Mouse (Mus musculus): ENCODE results near the gene Pik3cd. TPM values are rescaled to one million over a fixed set of nuclear protein-coding genes. Genes with fewer than 3 reads are reported as not detected.

The Pik3cd gene
- total RNA-seq, 2 experiments from 2014 or later = 20.0 to 25.9 TPM

DNA sequence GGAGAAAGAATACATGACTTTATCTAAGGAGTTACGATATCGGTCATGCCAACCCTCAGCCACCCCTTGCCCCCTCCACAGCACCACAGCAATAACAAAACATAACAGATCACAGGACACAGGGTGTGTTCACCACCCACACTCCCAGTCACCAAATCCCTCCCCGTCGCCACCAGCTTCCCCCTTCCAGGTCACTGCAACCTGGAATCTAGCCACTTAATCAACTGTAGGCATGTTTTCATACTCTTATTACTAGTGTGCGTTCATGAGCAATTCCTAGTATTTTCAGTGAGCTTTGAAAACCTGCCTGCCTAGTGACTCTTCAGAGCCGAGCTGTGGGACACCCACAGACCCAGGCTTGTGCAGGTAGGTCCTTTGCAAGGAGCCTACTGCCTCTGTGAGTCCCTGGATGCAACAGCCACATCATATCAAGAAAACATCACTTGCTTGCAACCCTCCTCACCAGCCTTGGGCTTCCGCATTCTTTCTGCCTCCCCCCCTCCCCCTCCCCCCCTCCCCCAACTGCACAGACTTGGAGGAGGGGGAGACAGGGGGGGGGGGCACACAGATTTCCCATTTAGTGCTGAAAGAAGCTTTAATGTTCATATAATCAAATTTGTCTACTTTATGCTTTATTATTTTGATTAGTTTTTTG lies 38.4 kb downstream of the Pik3cd start:
- intact Hi-C loops (cut with DNase I) = no loop called here
- no peak for DNase-seq (ENCODE audit: low spot score in 2 of 2)

DNA sequence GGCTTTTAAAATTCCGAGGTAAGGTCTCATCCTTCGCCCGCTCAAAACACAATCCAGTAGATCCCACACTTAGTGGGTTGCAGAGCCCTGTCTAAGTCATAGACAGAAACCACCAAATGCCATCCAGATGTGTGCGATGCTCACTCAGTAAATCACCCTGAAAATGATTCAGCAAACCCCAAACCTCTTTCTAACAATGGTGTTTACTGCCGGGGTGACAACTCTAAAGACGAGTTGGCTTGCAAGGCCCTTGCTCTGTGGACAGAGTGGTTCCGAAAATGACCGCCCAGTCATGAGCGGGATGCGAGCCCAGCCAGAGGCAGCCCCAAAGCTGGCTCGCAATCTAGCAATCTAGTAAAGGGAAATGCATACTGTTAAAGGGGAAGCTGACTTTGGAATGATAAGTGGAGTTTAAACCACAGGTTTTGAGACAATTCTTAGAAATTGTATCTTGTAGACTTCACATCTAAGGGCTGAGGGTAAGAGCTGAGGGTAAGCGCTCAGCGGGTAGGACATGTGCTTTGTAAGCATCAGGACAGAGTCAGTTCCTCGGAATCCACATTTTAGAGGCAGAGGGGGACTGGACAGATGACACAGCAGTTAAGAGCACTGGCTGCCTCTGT lies 40.3 kb downstream of the Pik3cd start:
- intact Hi-C loops (cut with DNase I) = no loop called here
- no peak for DNase-seq (ENCODE audit: low spot score in 2 of 2)

DNA sequence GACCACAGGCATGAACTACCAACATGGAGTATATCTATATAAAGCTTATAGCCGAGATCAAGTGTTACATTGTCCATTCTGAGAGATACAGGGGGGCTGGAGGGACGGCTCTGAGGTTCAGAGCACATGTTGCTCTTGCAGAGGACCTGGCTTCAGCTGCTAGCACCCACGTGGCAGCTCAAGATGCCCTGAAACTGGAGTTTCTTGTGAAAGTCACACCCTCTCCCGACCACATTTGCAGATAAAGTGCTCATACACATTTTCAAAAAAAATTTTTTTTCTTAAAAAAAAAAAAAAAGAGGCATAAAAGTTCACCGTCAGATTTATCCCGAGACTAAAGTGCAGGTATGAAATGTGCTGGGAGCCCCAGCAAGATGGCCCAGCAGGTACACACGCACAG lies 41.8 kb downstream of the Pik3cd start:
- intact Hi-C loops (cut with DNase I) = no loop called here
- DNase-seq (ENCODE audit: low spot score in 2 of 2) = no peak

DNA sequence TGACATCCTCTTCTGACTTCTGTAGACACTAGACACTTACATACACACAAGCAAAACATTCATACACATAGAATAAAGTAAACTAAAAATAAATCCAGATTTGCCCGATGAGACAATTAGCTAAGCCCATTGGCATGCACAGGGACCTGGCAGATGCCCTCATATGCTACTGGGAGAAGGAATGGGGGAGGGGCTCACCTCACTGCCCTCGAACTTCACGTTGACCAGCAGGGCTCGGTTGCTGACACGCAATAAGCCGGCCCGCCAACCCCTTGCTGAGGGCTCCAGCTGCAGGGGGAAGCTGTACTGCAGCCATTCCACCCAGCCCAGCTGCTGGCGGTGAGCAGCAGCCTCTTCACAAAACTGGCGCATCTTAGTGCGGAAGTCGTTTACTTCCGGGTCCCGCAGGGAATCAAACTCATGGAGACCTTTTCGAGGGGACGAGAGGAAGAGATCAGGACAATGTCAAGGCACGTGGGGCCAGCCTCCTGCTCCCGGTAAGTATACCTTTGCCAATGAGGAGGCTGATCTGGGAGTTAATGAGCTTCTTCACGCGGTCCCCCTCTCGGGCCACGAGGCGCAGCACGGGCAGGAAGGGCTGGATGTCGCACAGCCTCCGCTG lies 42.8 kb downstream of the Pik3cd start:
- intact Hi-C loops (cut with DNase I) = no loop called here

DNA sequence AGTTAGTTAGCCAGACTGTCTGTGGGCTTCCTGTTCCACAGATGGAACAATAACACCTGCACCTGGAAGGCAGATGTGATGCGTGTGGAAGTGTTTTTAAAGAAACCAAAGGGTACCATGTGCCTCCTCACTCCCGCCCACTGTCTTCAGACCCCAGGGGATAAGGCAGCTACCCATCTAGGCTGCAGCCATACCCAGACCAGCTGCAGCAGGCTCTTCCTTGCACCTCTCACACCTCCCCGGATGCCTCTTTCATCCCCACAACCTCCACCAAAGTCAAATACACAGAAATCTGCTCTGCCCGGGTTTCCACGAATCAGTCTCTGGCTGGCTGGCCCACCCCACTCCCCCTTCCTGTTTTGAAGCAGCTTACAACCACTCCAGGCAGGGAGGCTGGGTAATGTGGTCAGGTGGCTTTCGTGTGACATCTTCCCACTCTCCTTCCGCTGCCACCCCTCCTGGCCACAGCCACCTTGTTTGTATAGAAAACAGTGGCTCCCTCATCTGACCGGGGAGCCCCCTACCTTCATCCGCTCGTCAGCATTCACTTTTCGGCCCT lies 44.4 kb downstream of the Pik3cd start:
- no peak for DNase-seq (ENCODE audit: low spot score in 2 of 2)
- intact Hi-C loops (cut with DNase I) = no loop called here

More for the DNA sequence above, 42.8 kb downstream of the Pik3cd start:
- no peak for DNase-seq (ENCODE audit: low spot score in 2 of 2)

DNA sequence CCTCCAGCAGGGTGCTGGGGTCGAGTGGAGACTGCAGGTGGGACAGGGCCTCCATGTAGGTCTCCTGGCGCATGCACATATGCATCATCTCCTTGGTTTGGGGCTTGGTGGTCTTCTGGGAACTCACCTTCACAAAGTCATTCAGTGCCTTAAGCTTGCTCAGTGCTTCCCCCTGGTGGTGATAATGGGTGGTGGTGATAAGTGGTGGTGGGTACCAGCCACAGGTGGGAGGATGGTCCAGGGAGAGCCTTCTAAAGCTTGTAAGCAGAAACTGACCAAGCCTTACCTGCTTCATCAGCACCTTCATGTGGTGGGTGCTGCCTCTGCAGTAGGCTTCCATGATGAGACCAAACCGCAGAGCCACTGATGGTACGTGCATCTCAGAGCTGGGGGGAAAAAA lies 48.1 kb downstream of the Pik3cd start:
- no peak for DNase-seq (ENCODE audit: low spot score in 2 of 2)
- intact Hi-C loops (cut with DNase I) = no loop called here

DNA sequence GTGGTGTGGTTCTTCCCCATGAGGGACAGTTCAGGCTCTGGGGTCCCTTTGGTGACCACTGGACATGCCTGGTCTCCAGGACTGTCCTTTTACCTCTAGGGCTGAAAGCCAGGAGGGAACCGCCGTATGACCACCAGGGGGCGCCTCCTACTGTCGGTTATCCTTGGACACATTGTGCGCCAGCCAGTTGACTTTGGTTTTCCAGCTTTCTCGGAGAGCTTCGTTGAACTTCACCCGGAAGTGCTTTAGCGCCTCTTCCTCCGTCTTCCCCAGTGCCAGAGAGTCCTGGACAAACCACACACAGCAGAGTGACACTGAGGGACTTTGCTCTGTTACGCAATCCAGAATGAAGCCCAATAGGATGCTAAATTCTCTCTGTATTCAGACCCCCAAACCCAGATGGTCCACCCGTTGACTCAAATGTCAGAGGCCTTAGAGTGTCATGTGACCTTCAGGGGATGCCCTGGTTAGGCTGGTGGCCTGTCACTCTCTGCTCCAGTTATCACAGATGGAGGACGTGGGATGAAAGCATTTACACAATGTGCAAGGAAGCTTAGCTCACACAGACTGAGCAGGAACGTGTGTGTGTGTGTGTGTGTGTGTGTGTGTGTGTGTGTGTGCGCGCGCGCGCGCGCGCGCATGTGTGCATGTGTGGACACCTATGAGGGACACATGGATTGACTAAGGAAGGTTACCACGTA lies 51.7 kb downstream of the Pik3cd start:
- peak; percentile 70 to 76 for DNase-seq (ENCODE audit: low spot score in 2 of 2)
- intact Hi-C loops (cut with DNase I) = loop anchor here (2.0 kb wide), 1 partner anchor 60 kb away; no protein-coding TSS in a partner anchor

DNA sequence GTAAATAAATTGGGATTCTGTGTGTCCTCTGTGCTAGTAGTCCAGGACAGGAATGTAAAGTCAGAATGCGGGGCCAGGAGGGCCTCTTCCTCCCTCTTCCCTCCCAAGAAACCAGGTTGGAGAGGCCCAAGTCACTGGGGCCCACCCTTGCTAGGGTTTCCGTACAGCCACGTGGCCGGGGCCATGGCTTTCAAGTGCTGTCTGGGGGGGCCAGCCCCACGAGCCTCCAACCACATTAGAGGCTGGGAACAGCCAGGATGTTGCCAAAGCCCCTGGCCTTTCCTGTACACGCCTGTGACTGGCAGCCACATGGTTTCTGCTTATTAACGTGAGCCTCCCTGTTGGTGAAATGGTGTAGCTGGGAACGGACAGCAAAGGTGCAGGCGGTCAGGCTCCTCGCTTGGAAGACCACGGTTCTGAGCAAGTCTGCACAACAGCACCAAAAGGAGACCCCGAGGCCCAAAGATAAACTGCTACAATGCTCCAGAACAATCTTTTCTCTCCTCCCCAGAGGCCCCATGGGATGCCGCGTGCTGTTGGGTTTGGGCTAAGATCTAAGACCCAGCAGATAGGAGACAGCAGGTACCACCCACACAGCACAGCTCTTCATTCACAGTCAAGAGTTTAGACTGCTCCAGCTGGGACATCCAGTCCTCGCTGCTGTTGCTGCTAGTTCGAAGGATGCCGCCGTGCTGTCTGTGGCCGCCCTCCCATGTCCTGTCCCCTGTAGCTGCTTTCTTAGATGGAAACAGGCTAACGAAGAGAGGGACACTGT lies 54.2 kb downstream of the Pik3cd start:
- intact Hi-C loops (cut with DNase I) = no loop called here
- DNase-seq (ENCODE audit: low spot score in 2 of 2) = peak; percentile 54 to 72

DNA sequence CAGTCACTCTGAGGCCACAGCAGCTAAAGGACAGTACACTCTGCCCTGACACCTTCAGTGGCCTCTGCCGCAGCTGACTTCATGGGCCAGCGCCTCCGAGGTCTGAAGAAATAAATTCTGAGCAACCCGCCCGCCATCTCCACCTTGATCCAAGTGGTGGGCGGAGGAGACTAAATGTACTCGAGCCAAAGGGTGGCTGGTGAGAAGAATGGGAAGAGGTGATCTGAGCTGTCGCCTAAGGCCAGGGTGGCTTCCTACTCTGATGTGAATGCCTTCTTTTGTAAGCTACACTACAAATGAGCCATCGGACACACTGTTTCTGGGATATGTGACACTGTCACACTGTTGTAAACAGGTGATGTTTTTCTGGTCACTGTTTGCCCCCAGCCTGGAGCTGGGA lies 56.6 kb downstream of the Pik3cd start:
- intact Hi-C loops (cut with DNase I) = no loop called here
- no peak for DNase-seq (ENCODE audit: low spot score in 2 of 2)

DNA sequence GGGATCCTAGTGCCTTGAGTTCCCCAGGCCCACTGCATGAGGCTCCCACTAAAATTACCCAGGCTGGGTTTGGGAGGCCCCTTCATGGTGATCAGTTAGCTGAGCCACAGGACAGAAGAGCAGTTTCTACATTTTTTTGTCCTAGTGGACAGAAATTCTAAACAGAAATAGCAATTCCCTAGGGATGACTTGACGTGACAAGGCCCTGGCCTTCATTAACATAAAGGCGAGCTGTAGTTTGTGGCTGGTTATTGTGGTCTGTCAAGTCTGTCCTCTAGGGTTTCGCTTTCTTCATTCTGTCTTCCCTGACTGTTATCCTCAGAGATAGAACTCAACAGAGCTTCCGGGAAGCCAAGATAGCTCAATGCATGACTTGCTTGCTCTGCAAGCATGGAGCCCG lies 60.4 kb downstream of the Pik3cd start:
- DNase-seq (ENCODE audit: low spot score in 2 of 2) = no peak
- intact Hi-C loops (cut with DNase I) = no loop called here

DNA sequence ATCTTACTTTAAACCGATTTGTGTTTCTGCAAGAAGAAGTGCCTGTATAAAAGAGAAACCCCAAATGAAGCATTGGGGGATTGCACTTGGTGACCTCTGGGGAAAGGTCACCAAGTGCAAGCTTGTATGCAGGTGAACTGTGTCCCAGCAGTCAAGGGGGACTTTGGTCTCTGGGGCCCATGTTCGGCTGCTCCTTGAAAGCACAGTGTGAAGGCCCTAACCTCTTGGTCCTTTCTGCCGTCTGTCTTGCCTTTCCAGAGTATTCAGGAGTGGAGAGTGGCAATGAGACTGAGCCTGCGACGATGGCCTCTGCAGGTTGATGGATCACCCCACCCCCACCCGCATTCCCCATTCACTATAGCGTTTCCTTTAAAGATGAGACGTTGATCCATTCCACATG lies 61.0 kb downstream of the Pik3cd start:
- intact Hi-C loops (cut with DNase I) = no loop called here
- no peak for DNase-seq (ENCODE audit: low spot score in 2 of 2)

DNA sequence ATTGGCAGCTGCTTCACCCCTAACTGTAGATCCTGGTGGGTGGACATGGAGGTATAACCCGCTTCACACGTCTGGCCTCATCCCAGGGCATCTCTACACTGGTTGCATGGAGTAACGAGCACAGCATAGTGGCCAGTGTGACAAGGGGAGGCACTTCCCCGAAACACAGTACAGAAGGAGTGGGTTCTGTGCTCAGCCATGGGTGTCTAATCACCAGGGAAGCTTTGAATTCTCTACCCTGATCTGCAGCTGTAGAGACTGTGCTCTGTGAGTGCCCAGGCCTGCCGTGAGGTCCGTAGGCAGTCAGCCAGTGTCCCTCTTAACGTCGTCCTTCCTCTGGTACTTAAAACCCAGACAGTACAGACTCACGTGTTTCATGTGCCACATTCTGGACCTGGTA lies 61.5 kb downstream of the Pik3cd start:
- DNase-seq (ENCODE audit: low spot score in 2 of 2) = no peak
- intact Hi-C loops (cut with DNase I) = no loop called here

DNA sequence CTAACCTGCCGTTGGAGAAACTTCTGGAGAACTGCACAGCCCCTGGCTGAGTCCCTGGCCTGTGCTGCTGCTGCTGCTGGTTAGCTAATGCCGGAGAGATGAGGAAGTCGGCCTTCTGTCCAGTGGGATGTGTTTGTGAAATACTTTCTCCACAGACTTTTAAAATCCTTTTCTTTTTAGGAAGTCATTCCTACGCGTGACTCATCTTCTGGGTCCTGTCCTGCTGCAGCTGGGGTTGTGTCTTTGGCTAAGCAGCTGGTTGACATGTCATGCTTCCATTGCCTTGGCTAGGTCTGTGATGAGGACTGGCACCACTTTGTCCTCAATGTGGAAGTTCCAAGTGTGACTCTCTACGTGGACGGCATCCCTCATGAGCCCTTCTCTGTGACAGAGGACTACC lies 64.4 kb downstream of the Pik3cd start:
- intact Hi-C loops (cut with DNase I) = no loop called here
- DNase-seq (ENCODE audit: low spot score in 2 of 2) = no peak

DNA sequence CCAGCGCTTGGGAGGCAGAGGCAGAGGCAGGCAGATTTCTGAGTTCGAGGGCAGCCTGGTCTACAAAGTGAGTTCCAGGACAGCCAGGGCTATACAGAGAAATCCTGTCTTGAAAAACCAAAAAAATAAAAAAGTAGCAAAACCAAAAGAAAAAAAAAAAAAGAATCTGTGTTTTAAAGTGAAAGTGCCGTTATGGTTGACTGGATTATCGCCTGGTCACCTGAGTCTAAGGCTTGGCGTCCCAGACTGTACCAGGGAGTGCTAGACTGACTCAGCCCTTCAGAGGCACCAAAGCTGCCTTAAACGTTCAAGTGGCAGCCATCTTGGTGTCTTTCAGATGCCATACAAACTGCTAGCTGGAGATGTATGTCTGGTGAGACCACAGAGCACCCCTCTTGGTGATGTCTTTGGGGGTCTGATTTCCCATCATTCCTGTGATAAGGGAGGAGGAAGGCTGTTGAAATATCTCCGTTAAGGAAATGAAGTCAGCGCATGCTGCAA lies 66.4 kb downstream of the Pik3cd start:
- DNase-seq (ENCODE audit: low spot score in 2 of 2) = no peak
- intact Hi-C loops (cut with DNase I) = no loop called here

DNA sequence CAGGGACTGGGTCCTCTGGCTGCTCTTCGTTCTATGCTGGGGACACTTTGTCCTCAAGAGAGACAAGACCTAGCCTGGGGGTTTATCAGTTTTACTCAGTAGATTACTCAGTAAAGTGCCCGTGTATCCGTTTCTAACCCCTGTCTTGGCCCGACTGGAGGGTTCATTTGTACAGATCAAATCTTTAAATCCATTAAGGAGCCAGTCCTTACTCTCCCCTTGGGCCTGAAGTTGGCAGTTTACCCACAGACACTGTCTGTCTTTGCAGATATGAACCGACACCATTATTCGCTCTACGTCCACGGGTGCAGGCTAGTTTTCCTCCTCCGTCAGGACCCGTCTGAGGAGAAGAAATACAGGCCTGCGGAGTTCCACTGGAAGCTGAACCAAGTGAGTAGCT lies 67.4 kb downstream of the Pik3cd start:
- intact Hi-C loops (cut with DNase I) = no loop called here
- no peak for DNase-seq (ENCODE audit: low spot score in 2 of 2)

DNA sequence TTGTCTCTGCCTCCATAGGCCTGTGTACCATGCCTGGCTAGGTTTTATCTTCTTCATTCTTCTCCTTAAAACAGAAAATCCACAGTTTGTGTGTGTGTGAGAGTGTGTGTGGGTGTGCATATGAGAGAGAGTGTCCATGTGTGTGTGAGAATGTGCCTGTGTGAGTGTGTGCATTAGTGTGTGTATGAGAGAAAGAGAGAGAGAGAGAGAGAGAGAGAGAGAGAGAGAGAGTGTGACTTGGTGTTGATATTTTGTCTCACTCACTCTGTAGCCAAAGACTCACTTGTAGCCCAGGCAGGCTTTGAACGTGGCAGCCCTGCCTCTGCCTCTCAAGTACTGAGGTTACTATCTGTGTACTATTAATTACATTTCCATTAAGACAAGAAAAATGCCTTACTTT lies 68.2 kb downstream of the Pik3cd start:
- DNase-seq (ENCODE audit: low spot score in 2 of 2) = no peak
- intact Hi-C loops (cut with DNase I) = no loop called here

DNA sequence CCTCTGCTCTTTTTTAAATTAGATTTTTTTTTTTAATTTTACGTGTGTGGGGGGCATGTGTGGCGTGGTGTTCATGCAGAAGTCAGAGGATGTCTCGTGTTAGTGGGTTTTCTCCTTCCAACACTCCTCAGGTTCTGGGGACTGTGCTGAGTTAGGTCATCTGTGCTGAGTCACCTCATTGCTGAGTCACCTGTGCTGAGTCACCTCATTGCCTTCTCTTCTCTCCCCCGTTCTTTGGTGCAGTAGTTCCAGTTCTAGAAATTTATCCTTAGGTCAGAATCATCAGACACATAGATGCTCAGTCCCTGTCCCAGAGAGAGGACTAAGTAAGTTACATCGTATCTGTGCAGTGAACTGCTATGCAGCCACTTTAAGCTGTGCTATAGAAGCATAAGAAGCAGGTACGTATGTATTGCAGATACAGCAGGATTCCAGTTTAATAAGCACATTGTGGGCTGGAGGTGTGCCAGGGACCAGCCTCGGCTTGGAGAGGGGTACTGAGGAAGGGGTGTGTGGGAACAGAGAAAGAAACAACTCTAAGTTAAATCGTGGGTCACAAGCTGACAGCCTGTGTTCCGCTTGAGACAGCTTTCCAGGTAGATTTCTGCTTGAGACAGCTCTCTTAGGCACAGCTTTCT lies 69.6 kb downstream of the Pik3cd start:
- DNase-seq (ENCODE audit: low spot score in 2 of 2) = peak in 1 of 2 experiments; percentile 68
- intact Hi-C loops (cut with DNase I) = no loop called here

DNA sequence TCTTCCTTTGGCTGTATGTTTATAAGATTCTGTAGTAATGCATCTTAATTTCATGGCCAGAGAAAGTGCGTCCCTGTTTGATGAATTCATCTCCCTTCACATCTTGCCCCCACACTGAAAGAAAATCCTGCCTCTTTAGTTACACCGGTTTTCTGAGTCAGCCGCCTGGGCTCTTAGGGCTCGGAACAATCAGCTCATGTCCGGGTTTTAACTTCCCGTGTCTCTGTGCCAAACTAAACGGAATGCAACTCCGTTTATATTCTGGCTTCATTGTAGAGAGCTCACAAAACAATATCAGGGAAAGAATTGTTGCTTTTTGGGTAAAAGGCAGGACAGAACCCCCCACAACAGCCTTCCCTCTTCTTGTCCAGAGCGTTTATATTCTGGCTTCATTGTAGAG lies 73.6 kb downstream of the Pik3cd start:
- intact Hi-C loops (cut with DNase I) = no loop called here
- DNase-seq (ENCODE audit: low spot score in 2 of 2) = no peak

DNA sequence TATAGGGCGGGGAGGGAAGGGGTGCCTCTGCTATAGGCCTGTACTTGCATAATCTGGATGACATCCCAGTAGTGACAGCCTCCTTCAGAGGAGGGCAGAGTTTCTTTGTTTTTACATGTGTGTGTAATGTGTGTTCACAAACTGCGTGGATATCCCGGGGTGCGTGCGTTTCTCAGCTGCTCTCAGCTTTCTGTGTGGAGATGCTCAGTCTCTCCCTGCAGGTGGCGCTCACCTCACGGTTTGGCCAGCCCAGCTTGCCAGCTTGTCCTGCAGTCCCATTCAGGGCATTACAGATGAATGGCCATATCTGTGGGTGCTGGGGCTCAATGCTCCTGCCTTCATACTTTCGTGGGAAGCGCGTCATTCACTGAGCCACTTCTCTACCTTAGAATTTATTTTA lies 74.0 kb downstream of the Pik3cd start:
- DNase-seq (ENCODE audit: low spot score in 2 of 2) = peak in 1 of 2 experiments; percentile 60
- intact Hi-C loops (cut with DNase I) = no loop called here
